Mouse (Mus musculus): ENCODE results near the gene Zbtb39. TPM values are rescaled to one million over a fixed set of nuclear protein-coding genes. Genes with fewer than 3 reads are reported as not detected.

The Zbtb39 gene
- polyA plus RNA-seq (2012; rRNA removed): 6.1 and 9.4 TPM in 2 replicates

DNA sequence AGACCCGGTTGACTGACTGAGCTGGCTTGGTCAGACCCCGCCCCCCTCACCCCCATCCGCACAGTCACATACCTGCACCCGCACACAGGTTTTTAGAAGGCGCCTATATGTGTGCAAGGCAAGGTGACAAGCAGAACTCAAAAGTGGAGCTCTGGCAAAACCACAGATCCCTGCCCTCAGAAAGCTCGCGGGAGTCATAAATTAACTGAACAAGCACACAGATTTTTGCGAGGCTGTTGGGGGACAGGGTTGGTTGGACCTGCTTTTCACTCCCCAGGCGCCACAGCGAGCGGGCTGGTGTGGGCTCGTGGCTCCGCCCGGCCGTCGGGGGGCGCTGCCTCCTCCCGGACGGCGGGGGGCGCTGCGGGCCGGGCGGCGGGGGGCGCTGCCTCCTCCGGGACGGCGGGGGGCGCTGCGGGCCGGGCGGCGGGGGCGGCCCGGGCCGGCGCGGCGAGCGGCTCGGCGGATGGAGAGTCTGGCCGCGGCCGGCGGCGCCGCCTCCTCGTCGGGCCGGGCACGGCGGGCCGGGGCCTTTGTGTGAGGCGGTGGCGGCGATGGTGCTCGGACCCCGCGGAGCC lies at the start of gene Zbtb39:
TSS of gene Zbtb39 (plus strand) at position 456 of the 578 bp plus-strand sequence.
- WGBS: under 1% methylated on average over 40 of the region's 61 CpGs

DNA sequence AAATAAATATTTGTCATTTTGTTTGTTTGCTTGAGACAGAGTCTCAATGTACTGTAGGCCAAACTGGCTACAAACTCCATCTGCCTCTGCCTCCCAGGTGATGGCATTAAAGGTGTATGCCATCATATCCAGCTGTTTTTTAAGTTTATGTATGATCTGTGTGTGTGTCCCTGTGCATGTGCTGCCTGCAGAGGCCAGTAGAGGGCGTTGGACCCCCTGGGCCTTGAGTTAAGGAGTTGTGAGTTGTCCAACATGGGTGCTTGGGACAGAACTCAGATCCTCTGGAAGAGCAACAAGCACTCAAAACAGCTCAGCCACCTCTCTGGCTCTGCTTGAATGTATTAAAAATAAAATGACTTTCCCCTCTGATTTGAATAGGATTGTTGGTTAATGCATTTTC lies 48.3 kb upstream of the Zbtb39 start:
- WGBS: 19% methylated on average over 1 of the region's 1 CpGs
- no peak for DNase-seq (ENCODE audit: low read depth, low spot score)

More for the DNA sequence above, at the start of gene Zbtb39:
- no peak for DNase-seq (ENCODE audit: low read depth, low spot score)

DNA sequence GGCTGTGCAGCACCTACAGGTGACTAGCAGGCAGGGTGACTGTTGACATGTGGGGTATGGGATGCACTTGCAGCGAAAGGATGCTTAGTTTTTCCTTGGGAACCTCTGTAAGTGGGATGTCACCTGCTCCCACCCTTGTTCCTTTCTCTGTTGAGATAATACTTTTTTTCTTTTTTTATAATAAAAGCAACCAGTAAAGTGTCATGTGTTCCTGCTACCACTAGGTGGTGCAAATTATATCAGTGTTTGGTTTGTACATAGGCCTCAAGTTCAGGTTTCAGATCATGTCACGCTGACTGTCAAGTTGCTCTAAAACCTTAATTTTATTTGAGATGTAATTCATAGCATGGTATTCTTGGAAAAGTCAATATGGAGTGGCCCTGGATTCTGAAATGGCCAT lies 44.7 kb upstream of the Zbtb39 start:
- DNase-seq (ENCODE audit: low read depth, low spot score): no peak
- WGBS: 32% methylated on average over 2 of the region's 2 CpGs

DNA sequence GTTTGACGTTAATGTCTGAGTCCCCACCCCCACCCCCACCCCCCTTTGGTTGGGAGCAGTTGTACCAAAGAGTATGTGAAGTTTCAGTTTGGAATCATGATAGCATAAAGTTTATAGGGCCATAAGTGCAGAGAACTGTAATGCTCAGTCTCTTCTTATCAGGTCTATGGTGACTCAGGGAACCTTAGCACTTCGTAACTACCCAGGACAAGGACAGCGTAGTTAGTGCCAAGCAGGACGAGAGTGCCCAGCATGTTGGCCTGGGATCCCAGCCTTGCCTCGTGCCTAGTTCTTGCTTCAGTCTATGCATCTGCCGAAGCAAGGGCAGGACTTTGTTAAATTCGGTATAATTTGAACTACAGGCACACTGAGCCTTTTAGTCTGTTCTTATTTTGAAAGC lies 43.6 kb upstream of the Zbtb39 start:
- WGBS: 56% methylated on average over 7 of the region's 7 CpGs
- DNase-seq (ENCODE audit: low read depth, low spot score): no peak

DNA sequence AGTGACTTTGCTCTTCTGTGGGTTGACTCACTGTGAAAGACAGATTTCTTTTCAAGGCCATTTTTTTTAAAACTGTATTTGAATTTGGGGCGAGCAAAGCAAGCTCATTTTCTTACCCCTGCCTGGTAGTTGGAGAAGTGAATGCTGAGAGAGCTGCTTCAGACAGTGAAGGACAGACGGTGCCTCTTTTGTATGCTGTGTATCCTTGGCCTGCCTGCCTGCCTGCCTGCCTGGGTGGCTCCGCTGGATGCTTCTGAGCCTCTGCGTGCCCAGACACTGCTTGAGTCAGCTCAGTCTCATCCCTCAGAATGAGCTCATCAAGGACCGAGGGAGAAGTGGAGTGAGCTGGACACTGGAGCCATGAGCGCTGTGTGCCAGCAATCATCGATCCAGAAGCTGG lies 40.4 kb upstream of the Zbtb39 start:
- no peak for DNase-seq (ENCODE audit: low read depth, low spot score)
- 97% methylated on average over 7 of the region's 7 CpGs for WGBS

DNA sequence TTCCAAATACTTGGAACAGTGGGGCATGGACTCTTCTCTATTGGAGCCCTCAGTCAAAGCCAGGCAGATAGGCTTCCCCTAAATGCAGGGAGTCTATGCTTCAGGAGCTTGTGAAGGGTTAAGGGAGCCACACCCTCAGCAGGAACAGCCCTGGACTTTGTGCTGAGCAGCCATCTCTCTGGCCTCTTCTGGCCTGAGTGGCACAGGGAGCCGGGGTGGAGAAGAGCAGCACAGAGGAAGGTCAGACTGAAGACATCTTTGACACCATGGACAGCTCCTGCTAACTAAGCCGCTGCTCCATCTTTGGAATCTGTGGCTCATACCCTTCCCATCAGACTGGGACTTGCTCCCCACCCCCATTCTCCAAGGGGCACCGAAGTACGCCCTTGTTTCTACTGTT lies 36.0 kb upstream of the Zbtb39 start:
- 13% methylated on average over 4 of the region's 4 CpGs for WGBS
- peak; percentile 59 for DNase-seq (ENCODE audit: low read depth, low spot score)

DNA sequence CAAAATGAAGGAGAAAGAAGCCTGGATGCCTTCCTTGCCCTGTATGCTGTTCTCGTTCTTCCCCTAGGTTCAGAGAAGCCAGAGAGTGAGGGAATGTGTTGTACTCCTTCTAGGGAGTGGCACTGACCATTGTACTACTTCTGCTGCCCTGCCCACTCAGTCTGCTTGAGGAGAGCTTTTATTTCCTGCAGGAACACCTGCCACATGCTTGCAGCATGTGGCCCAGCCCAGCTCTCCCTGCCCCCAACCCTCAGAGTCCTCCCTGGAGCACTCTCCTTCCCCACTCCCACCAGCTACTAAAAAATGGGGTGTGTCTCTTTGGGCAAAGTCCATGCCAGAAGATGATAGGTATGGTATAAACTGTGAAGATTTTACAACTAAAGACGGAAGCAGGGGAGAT lies 35.0 kb upstream of the Zbtb39 start:
- DNase-seq (ENCODE audit: low read depth, low spot score): peak; percentile 75
- 21% methylated on average over 2 of the region's 2 CpGs for WGBS

DNA sequence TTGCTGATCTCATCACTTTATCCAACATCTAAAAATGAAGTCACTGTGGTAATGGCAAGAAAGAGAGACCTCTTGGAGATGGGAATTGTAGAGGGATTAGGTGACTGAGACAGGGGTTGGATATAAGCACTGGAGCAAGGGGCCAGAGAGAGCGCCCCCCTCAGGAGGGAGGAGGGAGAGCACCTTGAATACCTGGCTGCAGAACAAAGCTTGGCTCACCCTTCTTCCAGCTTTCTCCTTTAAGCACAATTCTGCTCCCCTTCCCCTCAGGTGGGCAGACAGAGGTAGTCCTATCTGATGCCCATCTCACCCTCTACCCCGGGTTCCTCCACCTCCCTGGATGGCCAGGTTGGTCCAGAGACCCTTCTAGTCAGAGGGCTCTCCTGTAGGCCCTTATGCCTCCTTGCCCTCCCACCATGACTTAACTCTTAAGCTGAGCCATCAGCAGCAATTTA lies 34.5 kb upstream of the Zbtb39 start, which contains the start of gene Myo1a:
TSS of gene Myo1a (plus strand) at position 405 of the 455 bp plus-strand sequence.
- no peak for DNase-seq (ENCODE audit: low read depth, low spot score)
- WGBS: 59% methylated on average over 2 of the region's 2 CpGs

DNA sequence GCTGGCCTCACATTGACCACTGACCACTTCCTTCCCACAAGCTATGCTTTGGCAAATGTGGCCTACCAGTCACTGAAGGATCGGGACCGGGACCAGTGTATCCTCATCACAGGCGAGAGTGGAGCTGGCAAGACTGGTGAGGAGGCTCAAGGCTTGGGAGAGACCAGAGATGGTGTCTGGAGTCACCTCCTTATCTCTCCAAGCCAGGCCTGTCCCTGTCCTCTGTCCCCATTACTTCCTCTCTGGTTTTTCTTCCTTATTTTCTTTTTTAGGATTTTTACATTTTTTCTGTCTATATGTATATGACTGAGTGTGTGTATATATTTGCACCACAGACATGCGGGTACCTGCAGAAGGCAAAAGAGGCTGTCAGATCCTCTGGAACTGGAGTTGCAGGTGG lies 33.6 kb upstream of the Zbtb39 start:
- no peak for DNase-seq (ENCODE audit: low read depth, low spot score)
- 91% methylated on average over 4 of the region's 4 CpGs for WGBS

DNA sequence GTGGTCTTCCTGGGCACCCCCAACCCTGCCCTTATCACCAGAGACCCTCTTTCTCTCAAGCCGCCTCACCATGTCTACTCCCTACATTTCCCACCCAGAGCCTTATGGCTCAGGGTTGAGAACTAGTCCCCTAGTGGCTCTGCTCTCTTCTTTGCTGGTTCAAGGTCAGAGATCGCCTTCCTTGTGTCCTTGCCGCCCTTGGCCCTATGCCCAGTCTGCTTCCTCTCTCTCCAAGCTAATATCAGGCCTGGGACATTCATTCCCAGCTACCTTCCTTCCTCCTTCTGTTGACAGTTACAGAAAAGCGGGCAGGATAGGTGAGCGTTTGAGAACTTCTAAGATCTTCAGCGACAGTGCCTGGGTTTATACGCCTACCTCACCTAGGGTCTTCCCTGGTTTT lies 31.6 kb upstream of the Zbtb39 start:
- 51% methylated on average over 7 of the region's 7 CpGs for WGBS
- no peak for DNase-seq (ENCODE audit: low read depth, low spot score)

DNA sequence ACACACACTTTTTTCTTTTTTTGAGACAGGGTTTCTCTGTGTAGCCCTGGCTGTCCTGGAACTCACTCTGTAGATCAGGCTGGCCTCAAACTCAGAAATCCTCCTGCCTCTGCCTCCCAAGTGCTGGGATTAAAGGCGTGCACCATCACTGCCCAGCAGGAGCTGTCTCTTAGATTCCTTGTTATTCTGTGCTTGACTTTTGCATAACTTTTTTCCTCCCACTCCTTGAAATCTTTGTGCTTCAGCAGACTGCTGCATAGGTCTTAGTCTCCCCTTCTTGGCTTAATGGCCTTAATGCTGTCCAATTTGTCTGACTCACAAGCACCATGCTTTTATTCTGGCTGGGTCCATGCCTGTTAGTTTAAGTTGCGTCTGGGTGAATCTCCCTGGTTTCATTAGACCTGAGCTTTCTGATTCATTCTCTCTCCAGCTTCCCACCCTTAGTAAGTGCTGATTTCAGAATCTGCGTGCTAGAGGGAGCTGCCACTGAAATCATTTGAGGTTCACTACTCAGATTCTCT lies 30.4 kb upstream of the Zbtb39 start:
- DNase-seq (ENCODE audit: low read depth, low spot score): no peak
- WGBS: 87% methylated on average over 3 of the region's 3 CpGs

DNA sequence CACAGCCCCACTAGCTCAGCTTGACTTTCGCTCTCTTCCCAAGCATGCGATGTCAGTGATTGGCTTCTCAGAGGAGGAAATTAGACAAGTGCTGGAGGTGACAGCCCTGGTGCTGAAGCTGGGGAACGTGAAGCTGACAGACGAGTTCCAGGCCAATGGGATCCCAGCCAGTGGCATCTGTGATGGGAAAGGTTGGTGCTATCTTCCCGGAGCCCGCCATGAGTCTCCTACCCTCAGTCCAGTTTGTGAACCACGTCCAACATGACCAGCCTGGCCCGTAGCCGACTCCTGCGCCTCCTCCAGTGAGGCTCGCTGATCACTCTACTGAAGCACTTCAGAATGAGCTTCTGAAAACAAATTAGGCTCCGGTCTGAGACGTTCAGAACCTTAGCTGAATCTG lies 29.0 kb upstream of the Zbtb39 start:
- DNase-seq (ENCODE audit: low read depth, low spot score): no peak
- WGBS: 87% methylated on average over 13 of the region's 13 CpGs

DNA sequence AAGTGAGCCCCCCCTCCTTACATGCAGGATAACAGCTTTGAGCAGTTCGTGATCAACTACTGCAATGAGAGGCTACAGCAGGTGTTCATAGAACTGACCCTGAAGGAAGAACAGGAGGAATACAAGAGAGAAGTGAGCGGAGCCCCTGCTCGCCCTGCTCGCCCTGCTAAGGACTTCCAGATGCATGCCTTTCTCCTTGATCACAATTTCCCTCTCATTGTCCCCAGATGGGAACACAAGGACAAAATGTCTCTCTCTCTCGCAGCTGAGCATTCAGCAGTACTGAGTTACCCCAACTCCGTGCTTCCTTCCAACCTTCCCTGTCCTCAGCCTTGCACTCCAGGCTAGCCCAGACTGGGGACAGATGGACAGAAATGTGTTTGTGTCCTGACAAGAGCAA lies 26.6 kb upstream of the Zbtb39 start:
- no peak for DNase-seq (ENCODE audit: low read depth, low spot score)
- 92% methylated on average over 6 of the region's 6 CpGs for WGBS

DNA sequence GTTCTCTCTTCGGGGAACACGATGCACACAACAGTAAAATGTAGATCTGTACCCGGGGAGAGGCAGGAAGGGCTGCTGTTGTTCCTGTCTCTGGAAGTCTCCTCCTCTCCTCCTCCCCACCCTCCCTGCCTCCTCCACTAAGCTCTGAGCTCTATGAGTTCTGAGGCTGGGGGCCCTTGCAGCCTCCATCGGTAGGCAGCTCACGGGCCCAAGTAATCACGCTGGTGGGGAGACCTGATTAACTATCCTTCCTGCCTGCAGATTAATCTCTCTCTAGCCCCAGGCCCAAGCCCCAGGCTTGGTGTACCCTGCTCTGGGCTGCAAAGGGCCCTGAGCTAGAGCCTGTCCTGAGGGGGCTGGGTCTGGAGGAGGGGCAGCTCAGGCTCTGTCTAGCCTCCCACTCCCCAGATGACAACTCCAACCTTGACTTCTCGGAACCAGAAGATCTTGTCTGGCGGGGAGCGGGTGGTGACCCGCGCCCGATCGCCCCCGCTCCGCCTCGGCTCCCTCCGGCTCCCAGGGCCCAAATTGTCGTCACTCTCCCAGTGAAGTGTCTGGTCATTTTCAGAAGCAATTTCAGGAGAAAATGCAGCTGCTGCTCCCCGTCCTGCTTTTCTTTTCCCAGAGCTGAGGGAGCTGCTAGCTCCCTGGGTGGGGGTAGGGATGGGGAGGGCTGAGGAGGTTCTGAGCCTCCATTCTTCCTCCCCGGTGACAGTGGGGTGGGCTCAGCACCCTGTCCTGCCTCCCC lies 17.5 kb upstream of the Zbtb39 start:
- no peak for DNase-seq (ENCODE audit: low read depth, low spot score)
- WGBS: 56% methylated on average over 20 of the region's 20 CpGs

DNA sequence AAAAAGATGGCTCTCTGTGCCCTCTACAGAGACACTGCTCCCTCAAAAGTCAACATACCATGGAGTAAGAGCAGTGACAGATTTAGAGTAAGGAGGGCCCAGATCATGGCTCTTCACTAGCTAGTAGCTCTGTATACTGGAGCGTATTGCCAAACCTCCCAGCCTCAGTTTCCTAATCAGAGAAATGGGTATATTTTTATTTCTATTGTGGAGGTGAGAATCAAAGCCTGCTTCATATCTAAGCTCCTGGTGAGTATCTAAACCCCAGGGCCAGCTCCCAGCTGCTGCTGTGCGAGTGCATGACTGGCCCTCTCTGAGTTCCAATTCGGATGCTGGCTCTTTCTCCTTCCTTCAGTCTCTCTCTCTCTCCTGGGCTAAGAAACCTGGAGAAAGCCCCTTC lies 15.2 kb upstream of the Zbtb39 start, which contains the start of gene Tac2:
TSS of gene Tac2 (plus strand) at position 301 of the 400 bp plus-strand sequence.
- 89% methylated on average over 3 of the region's 3 CpGs for WGBS
- no peak for DNase-seq (ENCODE audit: low read depth, low spot score)

DNA sequence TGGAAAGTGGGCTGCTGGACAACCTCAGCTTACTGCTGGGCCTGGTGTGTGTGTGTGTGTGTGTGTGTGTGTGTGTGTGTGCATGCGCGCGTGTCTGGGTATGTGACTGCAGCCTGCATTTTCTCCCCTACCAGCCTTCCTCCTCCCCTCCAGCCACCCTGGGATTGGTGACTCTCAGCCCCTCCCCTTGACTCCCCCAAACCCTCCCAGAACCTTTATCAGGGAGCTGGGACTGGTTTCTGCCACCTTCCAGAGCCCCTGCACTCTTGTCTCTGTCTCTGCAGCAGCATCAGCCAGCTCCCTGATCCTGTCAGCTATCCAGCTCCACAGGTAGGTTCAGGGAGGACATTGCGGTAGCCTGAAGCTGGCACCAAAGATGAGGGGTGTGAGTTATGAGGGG lies 14.2 kb upstream of the Zbtb39 start:
- 84% methylated on average over 4 of the region's 4 CpGs for WGBS
- no peak for DNase-seq (ENCODE audit: low read depth, low spot score)

DNA sequence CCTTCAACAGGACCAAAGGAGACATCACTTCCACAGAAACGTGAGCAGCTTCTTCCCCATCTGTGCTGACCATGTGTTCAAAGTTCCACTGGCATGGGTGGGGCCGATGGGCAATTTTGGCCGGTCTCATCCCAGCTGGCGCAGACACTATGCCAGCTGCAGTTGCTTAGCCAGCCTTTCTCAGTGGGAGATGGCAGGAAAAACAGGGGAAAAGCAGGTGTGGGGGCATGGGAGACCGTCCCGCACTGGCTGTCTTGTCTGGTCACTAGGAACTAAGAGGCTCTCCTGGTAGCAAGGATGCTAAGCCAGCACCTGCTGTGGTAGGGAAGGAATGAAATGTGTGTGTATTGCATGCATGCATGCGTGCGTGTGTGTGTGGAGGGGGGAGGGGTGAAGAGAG lies 10.9 kb upstream of the Zbtb39 start:
- 52% methylated on average over 8 of the region's 8 CpGs for WGBS
- DNase-seq (ENCODE audit: low read depth, low spot score): no peak

DNA sequence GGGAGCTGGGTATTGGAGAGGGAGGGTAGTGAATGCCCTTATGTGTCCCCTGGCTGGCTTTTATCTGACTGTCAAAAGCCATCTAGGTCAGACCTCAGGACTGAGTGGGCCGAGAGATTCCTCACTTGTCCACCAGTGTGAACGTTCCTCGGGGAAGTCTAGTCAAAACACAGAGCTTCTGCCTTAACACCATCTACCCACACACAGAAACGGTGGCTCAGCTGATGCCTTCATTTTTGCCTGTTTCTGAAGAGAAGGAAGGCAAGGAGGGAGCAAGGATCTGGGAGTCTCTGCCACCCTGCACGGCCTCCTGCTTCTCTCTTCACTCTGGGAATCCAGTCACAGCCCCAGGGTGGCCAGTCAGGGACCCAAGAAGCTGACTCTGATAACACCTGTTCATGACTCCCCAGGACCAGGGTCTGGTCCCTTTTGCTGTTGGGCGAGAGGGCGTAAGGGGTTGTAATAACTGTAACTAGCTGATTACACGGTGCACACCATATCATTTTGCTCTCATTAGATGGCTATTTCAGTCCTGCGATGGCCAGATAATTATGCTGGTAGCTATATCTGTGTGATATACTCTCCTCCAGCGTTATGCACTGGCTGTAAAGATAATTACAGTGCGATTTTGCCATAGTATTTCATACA lies 8.9 kb upstream of the Zbtb39 start:
- WGBS: 77% methylated on average over 11 of the region's 11 CpGs
- DNase-seq (ENCODE audit: low read depth, low spot score): no peak

DNA sequence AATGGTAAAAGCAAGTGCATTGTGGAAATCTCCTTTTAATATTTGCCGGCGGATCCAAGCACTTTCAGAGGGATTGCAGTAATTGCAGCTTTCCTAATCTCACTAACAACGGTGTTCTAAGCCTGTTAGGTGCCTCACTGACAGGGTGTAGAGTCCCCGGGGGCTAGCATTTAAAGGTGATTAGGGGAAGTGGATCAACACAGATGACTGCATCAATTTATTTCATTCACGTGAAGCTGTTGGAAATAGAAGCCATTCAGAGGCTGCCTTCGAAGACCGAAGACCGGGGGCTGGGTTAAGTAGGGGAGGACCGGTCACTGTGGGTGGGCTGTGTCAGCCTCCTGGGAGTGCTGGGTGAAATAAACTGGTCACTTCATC lies 8.4 kb upstream of the Zbtb39 start:
- WGBS: 56% methylated on average over 9 of the region's 9 CpGs
- no peak for DNase-seq (ENCODE audit: low read depth, low spot score)

DNA sequence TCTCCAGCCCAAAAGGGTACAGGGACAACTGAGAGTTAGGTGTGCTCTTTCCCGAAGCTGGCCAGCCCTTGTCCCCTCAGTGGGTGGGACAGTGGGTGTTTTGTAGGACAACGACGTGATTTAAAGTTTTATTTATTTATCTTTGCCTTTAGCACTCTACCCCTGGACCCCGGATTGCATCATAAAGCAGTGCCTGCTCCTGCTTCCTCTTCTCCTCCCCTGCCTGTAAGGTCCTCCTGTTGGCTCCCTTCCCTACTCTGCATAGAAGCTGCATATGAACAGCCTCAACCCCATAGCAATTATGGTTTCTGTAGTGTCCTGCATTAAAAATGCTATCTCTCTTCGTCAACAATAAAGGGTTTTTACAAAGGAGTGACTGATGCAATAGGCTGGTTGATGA lies 7.9 kb upstream of the Zbtb39 start:
- 7% methylated on average over 5 of the region's 5 CpGs for WGBS
- DNase-seq (ENCODE audit: low read depth, low spot score): no peak

DNA sequence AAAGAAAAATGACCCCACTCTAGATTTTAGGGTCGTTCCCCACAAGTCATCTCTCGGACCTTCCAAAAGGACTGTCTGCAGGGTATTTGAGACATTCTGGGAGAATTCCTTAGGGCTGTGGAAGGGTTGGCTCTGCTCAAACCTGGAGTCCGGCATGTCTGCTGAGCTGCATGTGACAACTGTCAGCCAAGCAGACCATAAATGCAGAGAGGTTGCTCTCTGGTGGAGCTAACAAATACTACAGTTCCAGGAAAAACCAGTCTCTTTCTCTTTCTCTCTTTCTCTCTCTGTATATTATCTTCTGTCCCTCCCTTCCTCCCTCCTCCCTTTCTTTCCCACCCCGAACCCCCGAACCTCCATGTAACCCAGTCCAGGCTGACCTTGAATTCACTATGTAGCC lies 4.9 kb upstream of the Zbtb39 start:
- 20% methylated on average over 5 of the region's 5 CpGs for WGBS
- DNase-seq (ENCODE audit: low read depth, low spot score): no peak

Data from large intestine, adult 2 months (tissue).